Mouse (Mus musculus): Measurements from ENCODE around the gene Mpzl1. TPM values are rescaled to one million over a fixed set of nuclear protein-coding genes. Genes with fewer than 3 reads are reported as not detected.

The Mpzl1 gene
- polyA plus RNA-seq (2012; ENCODE audit: low replicate concordance) = 4.4 and 6.0 TPM in 2 replicates

DNA sequence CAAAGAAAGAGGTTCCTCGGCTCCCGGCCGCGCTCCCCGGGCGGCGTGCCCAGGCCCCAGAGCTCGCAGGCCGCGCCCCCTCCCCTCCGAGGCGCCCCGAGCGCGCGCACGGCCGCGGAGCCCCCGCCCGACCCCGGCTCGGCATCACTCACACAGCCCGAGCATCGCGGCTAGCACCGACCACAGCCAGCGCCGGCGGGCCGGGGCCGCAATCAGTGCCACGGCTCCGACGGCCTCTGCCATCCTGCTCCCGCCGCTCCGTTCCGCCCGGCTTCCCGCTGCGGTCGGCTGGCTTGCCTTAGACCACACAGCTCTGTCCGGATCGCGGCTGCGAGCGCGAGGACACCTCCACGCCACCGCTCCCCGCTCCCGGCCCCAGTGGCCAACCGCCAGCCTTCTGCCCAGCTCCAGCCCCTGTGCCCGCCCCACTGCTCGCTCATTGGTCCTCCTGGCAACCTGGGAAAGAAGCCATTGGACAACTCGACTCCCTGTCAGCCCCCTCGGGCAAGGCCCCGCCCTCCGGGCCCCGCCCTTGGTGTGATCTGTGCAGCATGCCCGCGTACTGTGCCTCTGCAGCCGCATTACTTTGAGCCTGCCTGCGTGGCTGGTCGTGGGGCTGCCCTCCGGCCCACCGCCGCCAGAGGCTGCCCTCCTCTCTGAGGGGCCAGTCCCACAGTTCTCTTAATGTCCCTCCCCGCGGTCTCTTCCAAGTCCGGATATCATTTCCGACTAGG is at the start of gene Mpzl1:
Mpzl1 (minus strand) TSS at position 388 of the 734 bp plus-strand sequence.

Other genes with a start within 250 kb of the Mpzl1 start
- 18.9 and 48.0 TPM in 2 replicates for gene Dcaf6, start 174.1 kb downstream of the Mpzl1 start, polyA plus RNA-seq (2012; ENCODE audit: low replicate concordance)
- gene Mpc2, start 173.9 kb downstream of the Mpzl1 start, polyA plus RNA-seq (2012; ENCODE audit: low replicate concordance) = 63.1 and 91.5 TPM in 2 replicates
- gene Adcy10, start 149.4 kb downstream of the Mpzl1 start, polyA plus RNA-seq (2012; ENCODE audit: low replicate concordance) = not detected in 2 replicates
- gene Rcsd1, start 75.2 kb upstream of the Mpzl1 start, polyA plus RNA-seq (2012; ENCODE audit: low replicate concordance) = 204 and 258 TPM in 2 replicates
- 133 and 150 TPM in 2 replicates for gene Creg1, start 129.2 kb upstream of the Mpzl1 start, polyA plus RNA-seq (2012; ENCODE audit: low replicate concordance)
- 128 and 140 TPM in 2 replicates for gene Cd247, start 154.1 kb upstream of the Mpzl1 start, polyA plus RNA-seq (2012; ENCODE audit: low replicate concordance)